Mouse (Mus musculus) adrenal gland, postnatal 14 days (tissue): ENCODE data around the gene Vps35l. TPM values are rescaled to one million over a fixed set of nuclear protein-coding genes. Genes with fewer than 3 reads are reported as not detected.

Experiments
- DNase-seq: peaks from one replicate; pipeline ENCODE4 v3.0.0; 2021; ENCODE audit warnings: mixed read lengths
- total RNA-seq: library from RNA; stranded (reverse); gene quantifications from 2 replicates; pipeline ENCODE4 v1.2.3, GENCODE M21; 2021

The Vps35l gene
- total RNA-seq, 1 experiment from 2014 or later, result 52.4 TPM

GRCm38 (mm10) chr7:118883957-118884356 is 143.9 kb downstream of the Vps35l start:
- DNase-seq, result no peak

GRCm38 (mm10) chr7:118884969-118885368 is 144.9 kb downstream of the Vps35l start:
- DNase-seq, result peak; percentile 53

DNA sequence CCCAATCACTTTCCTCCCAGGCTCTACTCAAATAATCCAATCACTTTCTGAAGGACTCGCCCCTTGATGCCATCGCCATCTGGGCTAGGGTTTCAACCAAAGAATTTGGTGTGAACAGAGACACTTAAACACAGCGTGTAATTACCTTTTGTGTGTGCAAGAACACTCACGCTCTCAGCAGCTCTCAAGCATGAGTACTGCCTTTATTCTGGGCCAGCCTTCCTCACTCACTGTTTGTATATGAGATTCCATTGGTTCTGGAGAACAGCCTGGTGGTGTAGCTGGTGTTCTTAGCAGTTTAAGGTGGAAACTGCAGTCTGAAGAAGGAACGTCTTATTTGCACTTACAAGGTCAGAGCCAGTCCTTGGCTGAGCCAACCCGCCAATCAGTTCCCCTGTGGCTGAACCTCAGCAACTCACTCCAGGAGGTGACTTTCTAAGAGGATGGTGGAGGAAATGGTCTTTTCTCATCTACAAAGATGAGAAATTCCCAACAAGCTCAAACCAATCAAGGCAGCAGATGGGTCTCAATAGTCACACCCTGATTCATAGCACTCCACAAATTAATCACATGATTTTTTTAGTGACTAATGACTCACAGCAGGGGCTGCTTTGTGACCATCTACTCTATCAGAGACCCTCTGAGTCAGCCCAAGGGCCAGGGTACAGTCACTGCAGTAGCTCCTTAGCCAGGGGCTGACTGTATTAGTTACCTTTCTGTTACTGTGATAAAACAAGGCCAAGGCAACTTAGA is 147.5 kb downstream of the Vps35l start:
- DNase-seq, result no peak

DNA sequence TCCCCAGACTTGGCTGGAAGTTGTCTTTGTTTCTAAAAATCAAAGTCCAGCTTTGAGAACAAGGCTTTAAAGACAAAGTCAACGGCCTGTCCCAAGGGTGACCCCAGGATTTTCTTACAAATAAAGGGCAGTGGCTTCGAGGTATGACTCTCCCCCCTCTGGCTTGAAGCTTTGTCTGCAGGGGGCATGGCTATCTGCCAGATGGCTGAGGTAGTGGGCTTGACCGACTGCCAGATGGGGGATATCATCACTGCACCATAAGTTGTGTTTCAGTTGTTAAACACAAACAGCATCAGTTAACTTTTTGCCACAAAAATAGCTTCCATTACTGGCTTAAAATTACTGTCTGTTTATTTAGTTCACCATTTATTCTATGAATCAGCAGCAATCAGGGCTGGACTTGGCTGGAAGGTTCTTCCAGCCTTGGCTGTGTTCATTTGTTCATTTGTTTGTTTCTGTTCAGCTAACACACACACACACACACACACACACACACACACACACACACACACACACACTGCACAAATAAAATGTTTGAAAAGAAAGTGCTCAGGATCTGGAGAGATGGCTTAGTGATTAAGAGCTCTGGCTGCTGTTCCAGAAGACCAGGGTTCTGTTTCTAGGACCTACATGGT is 149.1 kb downstream of the Vps35l start:
- DNase-seq, result peak; percentile 23

Other genes with a start within 250 kb of the Vps35l start
- 16.6 and 18.3 TPM in 2 replicates for gene Itpripl2, start 248.3 kb upstream of the Vps35l start, total RNA-seq
- gene Coq7, start 206.9 kb upstream of the Vps35l start, total RNA-seq, result 65.8 and 74.6 TPM in 2 replicates
- gene Tmc7, start 155.5 kb upstream of the Vps35l start, total RNA-seq, result 1.3 and 1.5 TPM in 2 replicates
- 0.41 and 0.56 TPM in 2 replicates for gene Tmc5, start 142.9 kb upstream of the Vps35l start, total RNA-seq
- gene Gde1, start 34.4 kb upstream of the Vps35l start, total RNA-seq, result 97.6 and 107 TPM in 2 replicates
- gene Ccp110, start 27.7 kb upstream of the Vps35l start, total RNA-seq, result 8.2 and 9.5 TPM in 2 replicates
- gene Iqck, start 115.5 kb downstream of the Vps35l start, total RNA-seq, result 12.3 and 14.9 TPM in 2 replicates
- gene Knop1, start 116.0 kb downstream of the Vps35l start, total RNA-seq, result 52.2 and 54.9 TPM in 2 replicates